Comparison of ENCODE assay signal across 8 mouse cellular contexts in genomic region chr2:155624730-155625129, GRCm38 (mm10). TPM values are rescaled to one million over a fixed set of nuclear protein-coding genes. Genes with fewer than 3 reads are reported as not detected.
DNase-seq lines count a peak whose midpoint lies in the region; ATAC-seq and TF ChIP-seq lines count a peak whose summit lies in the region.

No protein-coding gene starts in this region.

- no peak overlapping the region for H3K4me3 ChIP-seq in lung, embryonic 14.5 days (ENCODE audit: low read depth, low read length)
- no peak overlapping the region for H3K4me3 ChIP-seq in bone marrow, adult 2 months (replicated peaks; ENCODE audit: control insufficient read depth, low read depth, low read length)
- no peak overlapping the region for H3K4me3 ChIP-seq in liver, embryonic 13.5 days (replicated peaks)

- H3K4me1 ChIP-seq in lung, embryonic 14.5 days (ENCODE audit: insufficient read depth) = no peaks in the 10 kb centered on the region
- no peaks in the 10 kb centered on the region for H3K4me1 ChIP-seq in bone marrow, adult 2 months (ENCODE audit: control insufficient read depth, insufficient read depth, low read length)
- peaks cover 60% of the 10 kb centered on the region for H3K4me1 ChIP-seq in liver, embryonic 13.5 days (replicated peaks)

- TF ChIP-seq CTCF in lung, embryonic 14.5 days (IDR thresholded peaks at IDR 0.05; ENCODE audit: low read depth) = peak; percentile 72
- TF ChIP-seq CTCF in bone marrow, adult 2 months (IDR thresholded peaks at IDR 0.05; ENCODE audit: control insufficient read depth, insufficient read depth, low read length) = peak; percentile 87

- ATAC-seq in lung, embryonic 14.5 days (ENCODE audit: insufficient read depth) = no peak
- ATAC-seq in liver, embryonic 13.5 days (ENCODE audit: low read depth) = peak; percentile 25; the same call in 1 of the 2 replicates

- H3K9ac ChIP-seq in lung, embryonic 14.5 days = no peak overlapping the region
- no peak overlapping the region for H3K9ac ChIP-seq in liver, embryonic 13.5 days

- H3K36me3 ChIP-seq in lung, embryonic 14.5 days (ENCODE audit: insufficient read depth) = no peaks in the 10 kb centered on the region
- no peaks in the 10 kb centered on the region for H3K36me3 ChIP-seq in liver, embryonic 13.5 days

- no peaks in the 10 kb centered on the region for H3K9me3 ChIP-seq in lung, embryonic 14.5 days (ENCODE audit: low read depth, low read length)
- H3K9me3 ChIP-seq in liver, embryonic 13.5 days (replicated peaks) = no peaks in the 10 kb centered on the region

- no peak for TF ChIP-seq POLR2A in bone marrow, adult 2 months (IDR thresholded peaks at IDR 0.05; ENCODE audit: borderline replicate concordance, control insufficient read depth, low read depth, low read length)

- H3K4me2 ChIP-seq in lung, embryonic 14.5 days = no peak overlapping the region
- H3K4me2 ChIP-seq in liver, embryonic 13.5 days = no peak overlapping the region

- H3K27ac ChIP-seq in lung, embryonic 14.5 days (ENCODE audit: low read depth) = no peak overlapping the region
- H3K27ac ChIP-seq in bone marrow, adult 2 months (ENCODE audit: control insufficient read depth, insufficient read depth, low read depth, low read length, poor library complexity) = no peak overlapping the region
- no peak overlapping the region for H3K27ac ChIP-seq in liver, embryonic 13.5 days

- H3K27me3 ChIP-seq in lung, embryonic 14.5 days (ENCODE audit: insufficient read depth, low read length) = peaks cover 24% of the 10 kb centered on the region
- H3K27me3 ChIP-seq in liver, embryonic 13.5 days = peaks cover 51% of the 10 kb centered on the region

- DNase-seq in cerebellum, postnatal 14 days = peak; percentile 43 to 62
- no peak for DNase-seq in cerebellum, adult 11-12 months
- DNase-seq in lung, embryonic 14.5 days = peak; percentile 76
- no peak for DNase-seq in lung, postnatal 36 days
- no peak for DNase-seq in liver, embryonic 13.5 days
- DNase-seq in gastrocnemius, postnatal 10 days = no peak
- DNase-seq in heart, adult 8-10 months (ENCODE audit: low spot score) = no peak

- WGBS in lung, embryonic 14.5 days = 34% methylated on average over 10 of the region's 10 CpGs
- WGBS in bone marrow, adult 2 months = 36% methylated on average over 10 of the region's 10 CpGs
- WGBS in liver, embryonic 13.5 days (ENCODE audit: insufficient replicate concordance) = 23% methylated on average over 10 of the region's 10 CpGs

RNA-seq across cellular contexts. Expression of gene Myh7b, which starts 13.7 kb away (rescaled TPM):
- polyA plus RNA-seq in lung, embryonic 14.5 days (2014; fragmentation: Nextera tagmentation; extraction: Ambion mirVana) = 0.32 and 0.36 TPM in 2 replicates
- polyA plus RNA-seq in bone marrow, adult 2 months (2011; ENCODE audit: insufficient read depth, insufficient read length, low replicate concordance, missing spikeins) = not detected in 2 replicates
- 2.2 TPM in 2 replicates for polyA plus RNA-seq in liver, embryonic 13.5 days (2015; fragmentation: Nextera tagmentation; extraction: Ambion mirVana)
- total RNA-seq in gastrocnemius, postnatal 10 days (2021) = 1 to 10 TPM; 1.3 to 2.3 TPM
- total RNA-seq in heart, adult 8-10 months (2022) = 10 to 100 TPM; 21.9 to 55.5 (median 33.1) TPM

RNA-seq across cellular contexts. Expression of gene Gss, which starts 32.1 kb away (rescaled TPM):
- 22.0 TPM in 2 replicates for polyA plus RNA-seq in lung, embryonic 14.5 days (2014; fragmentation: Nextera tagmentation; extraction: Ambion mirVana)
- 7.3 and 8.5 TPM in 2 replicates for polyA plus RNA-seq in bone marrow, adult 2 months (2011; ENCODE audit: insufficient read depth, insufficient read length, low replicate concordance, missing spikeins)
- polyA plus RNA-seq in liver, embryonic 13.5 days (2015; fragmentation: Nextera tagmentation; extraction: Ambion mirVana) = 67.3 and 68.2 TPM in 2 replicates
- 10 to 100 TPM in 1 of 2 experiments, 1 to 10 TPM in 1; 9.2 to 10.4 TPM for total RNA-seq in gastrocnemius, postnatal 10 days (2021)
- 10 to 100 TPM; 14.2 to 15.6 (median 14.6) TPM for total RNA-seq in heart, adult 8-10 months (2022)

Comparison
In these comparisons a context has a peak if more than half of its experiments do, and no peak if none do; other contexts are left out.
1. DNase-seq: peak in cerebellum, postnatal 14 days (2 of 2) and lung, embryonic 14.5 days (single experiment); none in cerebellum, adult 11-12 months (single experiment), lung, postnatal 36 days (single experiment), liver, embryonic 13.5 days (single experiment), gastrocnemius, postnatal 10 days (single experiment) and heart, adult 8-10 months (single experiment).